Mouse (Mus musculus) embryonic facial prominence, embryonic 11.5 days (tissue): ENCODE measurements around the gene Syngr4. TPM values are rescaled to one million over a fixed set of nuclear protein-coding genes. Genes with fewer than 3 reads are reported as not detected.
A peak's percentile ranks its signal among the peaks of the same experiment; 100 is the strongest.

Experiments
- ATAC-seq: fragments of 200-750 bp; cut with Nextera tagmentation; replicated peaks from 2 replicates; pipeline ENCODE4 v1.8.0; 2017; ENCODE audit warnings: low read depth; ENCODE audit not compliant: insufficient number of reproducible peaks, low FRiP score, low TSS enrichment
- DNase-seq: peaks from one replicate; pipeline ENCODE4 v3.0.0-alpha.2; 2015; ENCODE audit warnings: low spot score
- H3K27ac ChIP-seq: fragments of 300-500 bp; sonication (generic); replicated peaks from 2 replicates; pipeline ENCODE4 v1.5.1; 2014; ENCODE audit warnings: mild to moderate bottlenecking, low read depth, low read length, control low read depth
- H3K27me3 ChIP-seq: fragments of 300-500 bp; sonication (generic); 2 replicates; pipeline ENCODE4 v1.6.1; 2014; ENCODE audit warnings: mild to moderate bottlenecking, low read length, moderate library complexity, mixed read lengths; ENCODE audit not compliant: control insufficient read depth, insufficient read depth
- H3K36me3 ChIP-seq: fragments of 300-500 bp; sonication (generic); replicated peaks from 2 replicates; pipeline ENCODE4 v1.6.1; 2014; ENCODE audit warnings: low read depth, mild to moderate bottlenecking, low read length, moderate library complexity, mixed read lengths; ENCODE audit not compliant: control insufficient read depth, insufficient read depth
- H3K4me1 ChIP-seq: fragments of 300-500 bp; sonication (generic); 2 replicates; pipeline ENCODE4 v1.6.1; 2014; ENCODE audit warnings: low read length, mixed read lengths; ENCODE audit not compliant: control insufficient read depth, insufficient read depth
- H3K4me2 ChIP-seq: fragments of 300-500 bp; sonication (generic); 2 replicates; pipeline ENCODE4 v1.6.1; 2014; ENCODE audit warnings: low read depth, mild to moderate bottlenecking, control low read depth, low read length, moderate library complexity
- H3K4me3 ChIP-seq: fragments of 300-500 bp; sonication (generic); 2 replicates; pipeline ENCODE4 v1.5.1; 2014; ENCODE audit warnings: low read depth, low read length, control low read depth
- H3K9ac ChIP-seq: fragments of 300-500 bp; sonication (generic); replicated peaks from 2 replicates; pipeline ENCODE4 v1.6.1; 2014; ENCODE audit warnings: mild to moderate bottlenecking, control low read depth, low read length
- H3K9me3 ChIP-seq: fragments of 300-500 bp; sonication (generic); replicated peaks from 2 replicates; pipeline ENCODE4 v1.6.1; 2016; ENCODE audit warnings: mild to moderate bottlenecking, low read length, inconsistent platforms, mixed read lengths; ENCODE audit not compliant: control insufficient read depth
- WGBS: fragments of 180-500 bp; shearing (Covaris S2); extraction: QIAGEN DNeasy Blood & Tissue Kit; methylation state at CpG from one replicate; pipeline ENCODE4 v1.1.7; 2014; 5-methylcytosine and 5-hydroxymethylcytosine counted together
- polyA plus RNA-seq: library from polyadenylated mRNA; unstranded; fragments of >200 nt; fragmentation: Nextera tagmentation; extraction: Ambion mirVana; gene quantifications from 2 replicates; pipeline ENCODE4 v1.2.1, GENCODE M21; 2014

Gene Syngr4
- polyA plus RNA-seq, 1 experiment from 2014 or later: 1.0 TPM

DNA sequence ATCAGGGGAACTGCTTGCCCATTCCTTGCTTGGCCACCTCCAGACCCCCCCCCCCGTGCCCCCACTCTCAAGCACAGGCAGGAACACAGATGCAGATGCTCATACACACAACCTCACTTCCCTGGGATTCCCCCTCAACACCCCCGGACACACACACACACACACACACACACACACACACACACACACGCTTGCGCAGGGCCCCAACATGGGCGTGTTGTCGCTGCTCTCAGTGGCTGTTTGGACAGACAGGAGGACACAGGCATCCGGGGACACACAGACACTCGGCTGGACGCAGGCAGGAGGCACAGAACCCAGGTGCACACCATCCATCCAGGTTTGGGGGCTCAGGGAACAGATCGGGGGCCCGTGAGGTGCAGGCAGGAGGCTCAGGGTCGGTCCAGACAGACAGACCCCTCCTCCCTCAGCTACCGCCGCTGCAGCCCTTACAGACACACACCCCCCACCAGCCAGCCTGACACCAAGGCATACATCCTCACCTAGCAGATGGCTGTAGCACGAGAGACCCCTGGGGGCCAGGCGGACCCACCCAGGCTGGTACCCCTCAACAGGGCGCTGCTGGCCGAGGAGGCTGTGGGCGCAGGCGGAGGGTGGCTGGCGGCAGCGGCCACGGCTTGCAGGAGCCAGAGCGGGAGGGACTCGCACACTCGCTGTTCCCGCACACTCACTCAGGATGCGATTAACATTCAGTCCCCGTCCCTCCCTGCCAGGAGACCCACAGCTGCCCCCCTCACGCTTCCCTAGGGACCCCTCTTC is 26.0 kb downstream of the Syngr4 start:
- H3K27me3 ChIP-seq: peaks cover 34% of the 10 kb centered on the region
- H3K4me1 ChIP-seq: peaks cover 11% of the 10 kb centered on the region
- no peak for ATAC-seq
- WGBS: 3% methylated on average over 29 of the region's 30 CpGs
- peak overlapping the region; percentile 18 for H3K4me3 ChIP-seq
- no peaks in the 10 kb centered on the region for H3K9me3 ChIP-seq
- H3K27ac ChIP-seq: no peak overlapping the region
- peak overlapping the region; percentile 41 for H3K9ac ChIP-seq
- H3K36me3 ChIP-seq: no peaks in the 10 kb centered on the region
- peak overlapping the region; percentile 55 for H3K4me2 ChIP-seq
- no peak for DNase-seq

DNA sequence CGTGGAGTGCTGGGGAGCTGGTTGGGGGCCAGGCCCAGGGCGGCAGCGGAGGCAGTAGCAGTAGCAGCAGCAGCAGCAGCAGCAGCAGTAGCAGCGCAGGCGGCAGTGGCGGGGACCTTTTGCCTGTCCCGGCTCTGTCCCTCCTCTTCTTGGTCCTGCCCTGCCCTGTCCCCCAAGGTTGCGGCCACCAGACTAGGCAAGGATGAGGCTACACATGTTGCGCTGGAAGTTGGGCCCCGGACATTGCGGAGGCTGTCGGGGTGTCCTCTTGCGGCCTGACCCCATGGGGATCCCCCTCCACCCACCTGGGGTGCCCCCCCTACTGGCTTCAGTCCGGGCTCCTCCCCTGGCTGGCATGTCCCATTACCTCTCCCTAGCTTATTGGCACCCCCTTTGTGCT is 26.7 kb downstream of the Syngr4 start:
- Histone ChIP-seq H3K36me3 (no peaks in the 10 kb centered on the region), H3K9me3 (no peaks in the 10 kb centered on the region), H3K9ac (peak overlapping the region; percentile 28; the same call in 1 of the 2 replicates), H3K4me3 (0 out of 2 replicates have a peak overlapping the region, but pooled peaks have one; percentile 10), H3K4me2 (peak overlapping the region; percentile 13), H3K27ac (no peak overlapping the region), H3K4me1 (peaks cover 11% of the 10 kb centered on the region), H3K27me3 (peaks cover 34% of the 10 kb centered on the region)
- WGBS: 2% methylated on average over 14 of the region's 14 CpGs
- no peak for ATAC-seq
- no peak for DNase-seq

- H3K4me3 ChIP-seq: no peak overlapping the region
- H3K4me2 ChIP-seq: no peak overlapping the region; the same call in none of the 2 replicates
These were observed 27.3 kb downstream of the Syngr4 start for GRCm38 (mm10) chr7:45869107-45869670.

DNA sequence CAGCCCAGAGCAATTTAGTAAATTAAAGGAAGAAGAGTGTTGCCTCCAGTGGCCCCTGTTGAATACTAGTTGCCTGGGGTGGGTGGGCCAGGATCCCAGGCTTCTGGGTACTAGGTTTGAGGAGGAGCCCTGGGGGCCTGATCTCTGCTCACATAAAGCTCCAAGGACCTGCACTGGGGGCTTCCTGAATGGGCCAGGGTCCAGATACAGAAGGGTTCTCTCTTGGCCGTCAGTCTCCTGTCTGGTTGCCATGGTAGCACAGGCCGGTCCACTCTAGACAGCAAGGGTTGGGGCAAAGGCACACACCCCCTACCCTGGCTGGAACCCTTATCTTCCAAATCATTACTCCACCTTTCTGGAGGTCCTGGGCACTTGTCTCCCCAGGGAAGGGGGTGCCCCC is 28.6 kb downstream of the Syngr4 start:
- H3K4me2 ChIP-seq: no peak overlapping the region
- H3K9me3 ChIP-seq: no peaks in the 10 kb centered on the region
- 6% methylated on average over 2 of the region's 2 CpGs for WGBS
- ATAC-seq: no peak
- no peak for DNase-seq
- peaks cover 34% of the 10 kb centered on the region for H3K27me3 ChIP-seq
- H3K9ac ChIP-seq: no peak overlapping the region
- peaks cover 11% of the 10 kb centered on the region for H3K4me1 ChIP-seq
- no peak overlapping the region for H3K4me3 ChIP-seq
- H3K27ac ChIP-seq: no peak overlapping the region
- H3K36me3 ChIP-seq: no peaks in the 10 kb centered on the region

More at GRCm38 (mm10) chr7:45869107-45869670, 27.3 kb downstream of the Syngr4 start:
- Histone ChIP-seq H3K27ac (no peak overlapping the region), H3K36me3 (no peaks in the 10 kb centered on the region), H3K27me3 (peaks cover 34% of the 10 kb centered on the region), H3K9ac (peak overlapping the region; percentile 28; the same call in 1 of the 2 replicates), H3K9me3 (no peaks in the 10 kb centered on the region), H3K4me1 (peaks cover 11% of the 10 kb centered on the region)
- no peak for DNase-seq
- WGBS: 14% methylated on average over 8 of the region's 8 CpGs
- ATAC-seq: no peak

DNA sequence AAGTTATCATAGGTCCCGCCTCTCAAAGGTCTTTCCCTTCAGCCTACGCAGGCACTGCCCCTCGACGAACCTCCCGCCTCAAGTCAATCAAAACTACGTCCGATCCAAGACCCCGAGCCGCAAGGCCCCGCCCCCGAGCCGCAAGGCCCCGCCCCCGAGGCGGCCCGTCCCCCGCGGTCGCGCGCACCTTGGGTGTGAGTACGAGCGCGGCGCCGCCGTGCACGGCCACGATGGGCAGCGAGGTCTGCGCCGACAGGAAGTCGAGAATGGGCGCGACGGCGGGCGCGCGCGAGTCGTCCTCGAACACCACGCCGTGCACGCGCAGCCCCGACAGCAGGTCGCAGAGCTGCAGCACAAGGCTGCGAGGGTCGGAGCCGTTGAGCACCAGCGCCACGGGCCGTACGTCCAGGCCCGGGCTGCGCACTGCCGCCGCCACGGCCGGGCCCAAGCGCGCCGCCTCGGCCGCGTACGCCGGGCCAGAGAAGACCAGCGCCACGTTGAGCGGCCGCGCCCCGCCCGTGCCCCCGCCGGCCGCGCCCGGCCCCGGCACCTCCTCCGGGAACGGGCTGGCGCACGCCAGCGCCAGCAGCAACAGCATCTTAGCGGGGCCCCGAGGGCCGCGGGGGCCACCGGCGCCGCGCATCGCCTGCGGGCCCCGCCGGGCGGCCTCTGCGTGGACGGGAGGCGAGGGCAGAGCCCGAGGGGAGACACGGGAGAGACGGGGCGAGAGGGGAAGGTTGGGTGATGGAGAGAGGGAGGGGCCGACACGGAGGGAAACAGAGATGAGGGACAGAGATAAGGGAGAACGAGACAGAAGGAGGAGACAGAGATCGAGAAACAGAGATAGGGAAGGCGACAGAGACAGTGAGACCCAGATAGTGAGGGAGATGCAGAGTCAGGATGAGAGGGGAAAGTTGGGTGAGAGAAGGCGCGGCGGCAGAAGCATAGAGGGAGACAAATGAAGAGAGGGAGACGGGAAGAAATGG is 30.3 kb downstream of the Syngr4 start:
- H3K27me3 ChIP-seq: peaks cover 31% of the 10 kb centered on the region
- H3K4me1 ChIP-seq: peaks cover 11% of the 10 kb centered on the region
- H3K27ac ChIP-seq: no peak overlapping the region

DNA sequence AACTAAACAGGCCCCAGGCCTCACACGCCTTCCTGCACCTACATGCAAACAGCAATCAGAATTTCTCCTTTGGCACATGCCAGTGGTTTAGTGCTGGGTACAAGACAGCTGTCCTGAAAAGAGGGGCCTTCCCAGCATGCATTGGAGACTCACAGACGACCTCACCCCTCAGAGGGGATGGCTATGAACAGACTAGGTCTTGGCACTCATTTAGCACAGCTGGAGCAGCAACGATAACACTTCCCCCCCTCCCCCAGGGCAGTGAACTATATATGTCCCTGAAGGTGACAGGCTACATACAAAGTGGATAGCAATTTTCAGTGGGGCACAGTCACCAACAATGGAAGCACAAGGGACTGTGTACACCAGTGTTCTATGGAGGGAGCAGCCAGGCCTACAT is 32.1 kb downstream of the Syngr4 start:
- no peak overlapping the region for H3K4me3 ChIP-seq
- peaks cover 15% of the 10 kb centered on the region for H3K27me3 ChIP-seq
- H3K9ac ChIP-seq: no peak overlapping the region

More for the DNA sequence above, 30.3 kb downstream of the Syngr4 start:
- Histone ChIP-seq H3K9me3 (no peaks in the 10 kb centered on the region), H3K4me2 (peak overlapping the region; percentile 92), H3K9ac (peak overlapping the region; percentile 87), H3K36me3 (no peaks in the 10 kb centered on the region), H3K4me3 (peak overlapping the region; percentile 67)
- DNase-seq (peak; percentile 92), ATAC-seq (peak; percentile 51)
- under 1% methylated on average over 112 of the region's 117 CpGs for WGBS

GRCm38 (mm10) chr7:45862804-45863203 is 33.7 kb downstream of the Syngr4 start:
- Histone ChIP-seq H3K9ac (no peak overlapping the region), H3K27me3 (peaks cover 5% of the 10 kb centered on the region), H3K9me3 (no peaks in the 10 kb centered on the region), H3K4me1 (peaks cover 2% of the 10 kb centered on the region; the same call in 1 of the 2 replicates), H3K4me3 (no peak overlapping the region), H3K4me2 (no peak overlapping the region), H3K36me3 (no peaks in the 10 kb centered on the region), H3K27ac (no peak overlapping the region)
- 86% methylated on average over 7 of the region's 7 CpGs for WGBS
- ATAC-seq (no peak), DNase-seq (no peak)

More for the DNA sequence above, 32.1 kb downstream of the Syngr4 start:
- H3K36me3 ChIP-seq: no peaks in the 10 kb centered on the region
- H3K4me1 ChIP-seq: peaks cover 6% of the 10 kb centered on the region; the same call in 1 of the 2 replicates
- H3K9me3 ChIP-seq: no peaks in the 10 kb centered on the region
- no peak overlapping the region for H3K4me2 ChIP-seq
- no peak overlapping the region for H3K27ac ChIP-seq
- DNase-seq (no peak), ATAC-seq (no peak)
- 60% methylated on average over 3 of the region's 3 CpGs for WGBS
